Mouse (Mus musculus) R1 (cell line): Measurements from ENCODE around the gene Gm6502.
"Not testable (repeated sequence)": the region's sequence is repeated elsewhere in the genome, so short reads cannot be mapped to it uniquely, and the experiment has no call there.

Experiments used
- DNase-seq: peaks from one replicate; pipeline ENCODE4 v3.0.0-alpha.2; 2018; ENCODE audit warnings: low read depth, low spot score

The Gm6502 gene

GRCm38 (mm10) chr5:94314135-94314534, at the start of gene Gm6502:
TSS of gene Gm6502 (plus strand) at chr5:94314435.
- DNase-seq: not testable (repeated sequence)

GRCm38 (mm10) chr5:94306696-94307095, 7.5 kb upstream of the Gm6502 start, which contains the start of gene A430089I19Rik:
TSS of gene A430089I19Rik (minus strand) at chr5:94306796.
- DNase-seq: not testable (repeated sequence)

GRCm38 (mm10) chr5:94339449-94339848, 25.2 kb downstream of the Gm6502 start, which contains the start of gene AA792892:
TSS of gene AA792892 (plus strand) at chr5:94339749.
- not testable (repeated sequence) for DNase-seq
